Mouse (Mus musculus): ENCODE results near the gene Abca15. TPM values are rescaled to one million over a fixed set of nuclear protein-coding genes. Genes with fewer than 3 reads are reported as not detected.

The Abca15 gene
- not detected in 2 replicates for total RNA-seq (2023)

DNA sequence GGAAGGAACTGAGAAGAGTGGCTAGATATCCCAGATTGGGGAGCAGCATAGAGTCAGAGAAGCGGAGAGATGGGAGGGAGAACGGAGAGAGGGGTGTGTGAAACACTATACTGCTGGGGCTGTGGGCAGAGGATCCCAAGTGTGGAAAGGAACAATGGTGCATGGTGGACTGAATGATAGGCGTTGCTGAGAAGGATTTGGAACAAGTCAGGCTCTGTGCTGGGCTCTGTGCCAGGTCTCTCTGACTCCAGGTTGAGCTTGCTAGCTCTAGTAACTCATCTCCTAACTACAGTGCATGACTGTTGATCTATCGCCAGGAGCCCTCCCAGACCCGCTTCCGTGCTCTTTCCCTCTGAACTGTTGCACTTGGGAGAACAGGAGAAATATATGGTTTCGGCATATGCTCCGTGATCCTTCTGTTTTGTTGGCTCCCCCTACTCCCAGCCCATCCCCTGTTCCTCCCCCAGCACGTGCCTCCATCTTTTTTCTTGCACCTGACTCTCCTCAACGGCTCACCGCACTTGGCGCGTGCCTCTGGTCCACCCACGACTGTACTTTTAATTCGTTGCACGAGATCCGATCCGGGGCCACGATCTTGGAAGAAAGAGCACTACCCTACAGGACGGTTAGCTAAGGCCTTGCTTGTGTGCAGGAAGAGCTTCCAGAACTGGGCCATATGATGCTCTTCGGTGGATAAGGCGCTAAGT, at the start of gene Abca15:
Abca15 (plus strand) TSS at position 584 of the 707 bp plus-strand sequence.

DNA sequence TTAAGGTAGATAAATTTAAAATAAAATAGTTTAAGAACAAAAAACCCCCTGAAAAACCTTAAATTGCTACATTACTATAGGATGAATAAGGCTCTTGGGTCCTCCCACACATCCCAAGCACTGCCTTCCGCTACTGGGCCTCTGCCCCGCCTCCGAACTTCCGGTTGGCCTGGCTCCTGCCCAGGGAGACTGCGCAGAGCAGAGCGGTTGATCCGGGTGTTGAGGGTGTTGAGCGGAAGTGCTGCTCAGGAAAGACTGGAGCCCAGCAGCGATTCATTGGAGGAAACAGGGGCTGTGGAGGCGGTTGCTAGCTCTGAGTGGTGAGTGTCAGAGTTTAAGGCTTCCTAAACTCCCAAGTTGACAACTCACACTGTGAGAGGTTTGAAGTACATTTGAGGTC, 81.0 kb downstream of the Abca15 start, which contains the start of gene Abca16:
Abca16 (plus strand) TSS at position 201 of the 400 bp plus-strand sequence.

Other genes with a start within 250 kb of the Abca15 start
- not detected in 2 replicates for gene Dnah3, start 233.4 kb upstream of the Abca15 start, total RNA-seq (2023)
- gene Tmem159, start 226.3 kb upstream of the Abca15 start, total RNA-seq (2023) = 6.3 and 9.7 TPM in 2 replicates
- gene Zp2, start 183.4 kb upstream of the Abca15 start, total RNA-seq (2023) = not detected in 2 replicates
- gene Anks4b, start 154.8 kb upstream of the Abca15 start, total RNA-seq (2023) = not detected in 2 replicates
- gene Crym, start 126.6 kb upstream of the Abca15 start, total RNA-seq (2023) = not detected in 2 replicates
- gene Abca14, start 124.7 kb upstream of the Abca15 start, total RNA-seq (2023) = not detected in 2 replicates
- not detected in 2 replicates for gene Abca16, start 81.0 kb downstream of the Abca15 start, total RNA-seq (2023)